Mouse (Mus musculus) cortical plate, adult 2 months (tissue): Measurements from ENCODE around the gene Uba2.
"Not testable (repeated sequence)": the region's sequence is repeated elsewhere in the genome, so short reads cannot be mapped to it uniquely, and the experiment has no call there.

Source experiments
- CTCF ChIP-seq: fragments of 200-500 bp; IDR thresholded peaks from 2 replicates; pipeline ENCODE4 v1.5.1; 2011; ENCODE audit warnings: mild to moderate bottlenecking, control low read depth, low read length; ENCODE audit not compliant: insufficient read depth; ENCODE audit errors: extremely low read depth
- POLR2A ChIP-seq: fragments of 200-500 bp; IDR thresholded peaks from 2 replicates; pipeline ENCODE4 v1.6.1; 2011; ENCODE audit warnings: mild to moderate bottlenecking, low read length, control low read depth; ENCODE audit not compliant: insufficient read depth; ENCODE audit errors: extremely low read depth

GRCm38 (mm10) chr7:34202147-34202546 is 32.7 kb upstream of the Uba2 start:
- TF ChIP-seq POLR2A, CTCF: not testable (repeated sequence)
